Mouse (Mus musculus) kidney, postnatal 10 days (tissue): ENCODE results near the gene Nudt14.

Source experiments
- DNase-seq: peaks from one replicate; pipeline ENCODE4 v3.0.0; 2021; ENCODE audit warnings: mixed read lengths

Nudt14 gene

GRCm38 (mm10) chr12:112950040-112950760 lies 8.3 kb upstream of the Nudt14 start:
- DNase-seq: peak; percentile 93

GRCm38 (mm10) chr12:112947307-112947706 lies 5.4 kb upstream of the Nudt14 start:
- DNase-seq: no peak

GRCm38 (mm10) chr12:112943669-112944068 lies 1.7 kb upstream of the Nudt14 start:
- no peak for DNase-seq

- DNase-seq: peak; percentile 68
Observed at GRCm38 (mm10) chr12:112941156-112941775, 658 bp downstream of the Nudt14 start.

GRCm38 (mm10) chr12:112940710-112941109 lies 1.2 kb downstream of the Nudt14 start:
- no peak for DNase-seq

- DNase-seq: no peak
Observed at GRCm38 (mm10) chr12:112940238-112940637, 1.7 kb downstream of the Nudt14 start.

- peak; percentile 63 for DNase-seq
Observed at GRCm38 (mm10) chr12:112938873-112939565, 2.9 kb downstream of the Nudt14 start.

- DNase-seq: no peak
Observed at GRCm38 (mm10) chr12:112938366-112938765, 3.6 kb downstream of the Nudt14 start.

GRCm38 (mm10) chr12:112937906-112938305 lies 4.0 kb downstream of the Nudt14 start:
- DNase-seq: no peak

GRCm38 (mm10) chr12:112932647-112933046 lies 9.3 kb downstream of the Nudt14 start:
- DNase-seq: no peak

GRCm38 (mm10) chr12:112929562-112930352 lies 12.2 kb downstream of the Nudt14 start, which contains the start of gene Jag2:
Gene Jag2, minus strand, starts transcription at chr12:112929776.
- DNase-seq: peak; percentile 64

GRCm38 (mm10) chr12:112928401-112929241 lies 13.3 kb downstream of the Nudt14 start:
- peak; percentile 51 for DNase-seq

- no peak for DNase-seq
Observed at GRCm38 (mm10) chr12:112927265-112927664, 14.7 kb downstream of the Nudt14 start.

GRCm38 (mm10) chr12:112925950-112926349 lies 16.0 kb downstream of the Nudt14 start:
- no peak for DNase-seq

GRCm38 (mm10) chr12:112922541-112922940 lies 19.4 kb downstream of the Nudt14 start:
- no peak for DNase-seq

- DNase-seq: no peak
Observed at GRCm38 (mm10) chr12:112921518-112921917, 20.4 kb downstream of the Nudt14 start.

GRCm38 (mm10) chr12:112917906-112918305 lies 24.0 kb downstream of the Nudt14 start:
- DNase-seq: no peak

- no peak for DNase-seq
Observed at GRCm38 (mm10) chr12:112917486-112917885, 24.4 kb downstream of the Nudt14 start.

- DNase-seq: no peak
Observed at GRCm38 (mm10) chr12:112916698-112917400, 25.1 kb downstream of the Nudt14 start.

- DNase-seq: no peak
Observed at GRCm38 (mm10) chr12:112915587-112915986, 26.3 kb downstream of the Nudt14 start.

- peak; percentile 68 for DNase-seq
Observed at GRCm38 (mm10) chr12:112914527-112914926, 27.4 kb downstream of the Nudt14 start.
